19 mouse cellular contexts compared by ENCODE assay signal in the genomic region with DNA sequence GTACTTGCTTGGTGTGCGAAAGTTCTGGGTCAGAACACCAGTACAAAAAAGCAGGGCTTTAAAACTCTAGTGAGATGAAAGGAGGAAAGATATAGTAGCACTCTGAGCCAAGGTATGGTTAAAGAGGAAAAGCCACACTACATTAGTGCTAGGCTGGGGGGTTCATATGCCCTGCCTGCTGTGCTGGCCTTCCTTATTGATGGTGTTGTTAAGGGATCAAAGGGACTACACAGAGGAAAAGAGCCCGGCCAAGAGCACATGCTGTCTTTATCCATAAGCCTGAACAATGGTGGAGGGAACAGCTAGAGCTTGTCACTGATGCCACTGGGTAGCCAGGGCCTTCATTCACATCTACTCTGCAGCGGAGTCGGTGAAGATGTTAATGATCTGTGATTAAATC. TPM values are rescaled to one million over a fixed set of nuclear protein-coding genes. Genes with fewer than 3 reads are reported as not detected.
DNase-seq lines count a peak whose midpoint lies in the region; ATAC-seq and TF ChIP-seq lines count a peak whose summit lies in the region.
"Had no signal": no experiment of that assay in that cellular context is flagged by ENCODE, and none has a peak within 500 bp of the region (broad histone marks: within the 10 kb centered on the region; RNA-seq: fewer than 3 reads in every experiment).

No protein-coding gene starts in this region.

- H3K27me3 ChIP-seq in lung, embryonic 14.5 days (ENCODE audit: insufficient read depth, low read length) = no peaks in the 10 kb centered on the region
- H3K27me3 ChIP-seq in hindbrain, embryonic 15.5 days = no peaks in the 10 kb centered on the region
- no peaks in the 10 kb centered on the region for H3K27me3 ChIP-seq in midbrain, embryonic 14.5 days (ENCODE audit: control insufficient read depth, insufficient read depth, low read length)
- H3K27me3 ChIP-seq: heart, embryonic 15.5 days; limb, embryonic 13.5 days; stomach, embryonic 15.5 days had no signal

- H3K9ac ChIP-seq in lung, embryonic 14.5 days = no peak overlapping the region
- no peak overlapping the region for H3K9ac ChIP-seq in hindbrain, embryonic 15.5 days
- H3K9ac ChIP-seq in midbrain, embryonic 14.5 days (replicated peaks; ENCODE audit: low read length) = no peak overlapping the region
- H3K9ac ChIP-seq: heart, embryonic 15.5 days; limb, embryonic 13.5 days; liver, embryonic 14.5 days; stomach, embryonic 15.5 days had no signal

- no peak for TF ChIP-seq CTCF in lung, embryonic 14.5 days (IDR thresholded peaks at IDR 0.05; ENCODE audit: low read depth)

- H3K27ac ChIP-seq in lung, embryonic 14.5 days (ENCODE audit: low read depth) = no peak overlapping the region
- no peak overlapping the region for H3K27ac ChIP-seq in hindbrain, embryonic 15.5 days (replicated peaks)
- no peak overlapping the region for H3K27ac ChIP-seq in midbrain, embryonic 14.5 days (replicated peaks; ENCODE audit: low read depth, low read length)
- H3K27ac ChIP-seq: heart, embryonic 15.5 days; limb, embryonic 13.5 days; liver, embryonic 14.5 days; stomach, embryonic 15.5 days had no signal

- no peak overlapping the region for H3K4me2 ChIP-seq in lung, embryonic 14.5 days
- no peak overlapping the region for H3K4me2 ChIP-seq in hindbrain, embryonic 15.5 days
- no peak overlapping the region for H3K4me2 ChIP-seq in midbrain, embryonic 14.5 days (ENCODE audit: low read length)
- H3K4me2 ChIP-seq: heart, embryonic 15.5 days; limb, embryonic 13.5 days; stomach, embryonic 15.5 days had no signal

- H3K4me3 ChIP-seq in lung, embryonic 14.5 days (ENCODE audit: low read depth, low read length) = no peak overlapping the region
- no peak overlapping the region for H3K4me3 ChIP-seq in hindbrain, embryonic 15.5 days
- no peak overlapping the region for H3K4me3 ChIP-seq in midbrain, embryonic 14.5 days (replicated peaks; ENCODE audit: low read depth, low read length)
- H3K4me3 ChIP-seq: heart, embryonic 15.5 days; limb, embryonic 13.5 days; stomach, embryonic 15.5 days had no signal

- peak; percentile 89 for ATAC-seq in lung, embryonic 14.5 days (ENCODE audit: insufficient read depth)
- ATAC-seq in hindbrain, embryonic 15.5 days (ENCODE audit: low FRiP score, low read depth) = 0 out of 2 replicates have a peak, but pooled peaks have one; percentile 48
- ATAC-seq in midbrain, embryonic 14.5 days (ENCODE audit: low FRiP score, low TSS enrichment) = no peak

- 45% methylated on average over 4 of the region's 4 CpGs for WGBS in lung, embryonic 14.5 days
- WGBS in hindbrain, embryonic 15.5 days = 29% methylated on average over 4 of the region's 4 CpGs
- WGBS in midbrain, embryonic 14.5 days = 26% methylated on average over 4 of the region's 4 CpGs

- H3K9me3 ChIP-seq in lung, embryonic 14.5 days (ENCODE audit: low read depth, low read length) = no peaks in the 10 kb centered on the region
- H3K9me3 ChIP-seq in hindbrain, embryonic 15.5 days = no peaks in the 10 kb centered on the region
- H3K9me3 ChIP-seq in midbrain, embryonic 14.5 days (ENCODE audit: control insufficient read depth, low read length) = no peaks in the 10 kb centered on the region
- H3K9me3 ChIP-seq: heart, embryonic 15.5 days; limb, embryonic 13.5 days; stomach, embryonic 15.5 days had no signal

- peak; percentile 29 for DNase-seq in embryo, embryonic 10 days (ENCODE audit: low spot score)
- no peak for DNase-seq in embryo, embryonic 9.5 days (ENCODE audit: extremely low spot score)
- no peak for DNase-seq in lung, embryonic 14.5 days
- no peak for DNase-seq in lung, postnatal 36 days
- peak; percentile 4 for DNase-seq in midbrain, embryonic 14.5 days
- no peak for DNase-seq in frontal cortex, adult 2 months (ENCODE audit: extremely low spot score in 1 of 2, low spot score in 1 of 2)
- DNase-seq in kidney, adult 9 months = no peak
- DNase-seq: adrenal gland, adult 2 months; cerebellum, adult 11-12 months; cerebellum, postnatal 36 days; heart, adult 18-20 months; kidney, adult 11 months; kidney, postnatal 36 days; thymus, adult 2 months had no signal

- peaks cover 4% of the 10 kb centered on the region; the same call in 1 of the 2 replicates for H3K4me1 ChIP-seq in lung, embryonic 14.5 days (ENCODE audit: insufficient read depth)
- H3K4me1 ChIP-seq in hindbrain, embryonic 15.5 days (replicated peaks) = no peaks in the 10 kb centered on the region
- no peaks in the 10 kb centered on the region; the same call in 1 of the 2 replicates for H3K4me1 ChIP-seq in midbrain, embryonic 14.5 days (ENCODE audit: control insufficient read depth, insufficient read depth, low read length)
- H3K4me1 ChIP-seq: limb, embryonic 13.5 days had no signal

- no peaks in the 10 kb centered on the region for H3K36me3 ChIP-seq in lung, embryonic 14.5 days (ENCODE audit: insufficient read depth)
- H3K36me3 ChIP-seq in hindbrain, embryonic 15.5 days = no peaks in the 10 kb centered on the region
- H3K36me3 ChIP-seq in midbrain, embryonic 14.5 days (ENCODE audit: control insufficient read depth, insufficient read depth, low read length) = no peaks in the 10 kb centered on the region
- H3K36me3 ChIP-seq: heart, embryonic 15.5 days; limb, embryonic 13.5 days; stomach, embryonic 15.5 days had no signal

RNA-seq across cellular contexts. Expression of a gene that starts 28.2 kb away (rescaled TPM):
- 37.0 and 41.6 TPM in 2 replicates for polyA plus RNA-seq in lung, embryonic 14.5 days (2014; fragmentation: Nextera tagmentation; extraction: Ambion mirVana)
- polyA plus RNA-seq in hindbrain, embryonic 15.5 days (2015; fragmentation: Nextera tagmentation; extraction: Ambion mirVana) = 17.9 and 21.0 TPM in 2 replicates
- polyA plus RNA-seq in midbrain, embryonic 14.5 days (2014; fragmentation: Nextera tagmentation; extraction: Ambion mirVana) = 6.5 and 12.3 TPM in 2 replicates
- polyA plus RNA-seq in frontal cortex, adult 2 months (2012; rRNA removed) = 68.7 and 101 TPM in 2 replicates

Comparison
In these comparisons a context has a peak if more than half of its experiments do, and no peak if none do; other contexts are left out.
1. DNase-seq: peak in embryo, embryonic 10 days (single experiment) and midbrain, embryonic 14.5 days (single experiment); none in embryo, embryonic 9.5 days (single experiment), lung, embryonic 14.5 days (single experiment), lung, postnatal 36 days (single experiment), frontal cortex, adult 2 months (0 of 2) and kidney, adult 9 months (single experiment).